Mouse (Mus musculus): ENCODE results near the gene Chchd5.

DNA sequence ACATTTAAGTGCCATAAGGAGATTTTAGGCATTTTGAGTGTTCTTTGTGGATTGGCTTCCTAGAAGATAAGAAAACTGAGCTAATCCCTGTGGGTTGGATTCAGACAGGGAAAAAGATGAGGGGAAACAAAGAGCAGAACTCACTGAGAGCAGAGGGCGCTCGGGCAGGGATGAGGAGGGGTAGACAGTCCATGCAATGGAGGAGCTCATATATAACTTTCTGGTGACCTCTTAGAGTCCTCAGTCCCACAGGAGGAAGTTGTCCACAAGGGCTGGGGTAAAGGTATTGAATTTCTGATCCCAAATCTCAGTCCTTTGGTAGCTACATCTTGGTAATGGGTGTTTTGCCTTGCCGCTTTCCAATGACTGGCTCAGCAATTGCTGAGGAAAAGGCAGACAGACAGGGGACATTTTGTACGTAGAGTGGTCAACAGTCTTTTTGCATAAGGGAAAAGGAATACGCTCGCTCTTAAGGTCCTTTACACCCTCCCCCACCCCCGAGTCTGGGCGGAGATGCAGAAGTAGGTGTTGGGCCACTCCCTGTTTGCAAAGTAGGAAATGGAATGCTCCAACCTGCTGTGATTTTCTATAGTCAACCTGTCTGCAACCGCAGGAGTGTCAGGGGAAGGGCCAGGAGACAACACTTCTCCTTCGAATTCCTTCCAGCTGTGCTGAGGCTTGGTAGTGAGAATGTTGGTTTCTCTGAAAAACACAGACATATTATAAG, 48.8 kb downstream of the Chchd5 start:
- TF ChIP-seq CTCF (IDR thresholded peaks at IDR 0.05; ENCODE audit: extremely low read depth, insufficient read depth, insufficient read length, insufficient replicate concordance) (no peak), POLR2A (IDR thresholded peaks at IDR 0.05; ENCODE audit: low read depth, low read length) (no peak)
